Mouse (Mus musculus): ENCODE data around the gene Cyp4a31. TPM values are rescaled to one million over a fixed set of nuclear protein-coding genes. Genes with fewer than 3 reads are reported as not detected.
"Not testable (repeated sequence)": the region's sequence is repeated elsewhere in the genome, so short reads cannot be mapped to it uniquely, and the experiment has no call there.

The Cyp4a31 gene
- total and polyA plus RNA-seq, 3 experiments = not detected

GRCm38 (mm10) chr4:115575255-115575654 lies 11.8 kb downstream of the Cyp4a31 start:
- TF ChIP-seq CTCF (IDR thresholded peaks at IDR 0.05) (no peak), EP300 (IDR thresholded peaks at IDR 0.05; ENCODE audit: insufficient read depth, low read depth, low read length) (no peak), POLR2A (IDR thresholded peaks at IDR 0.05; ENCODE audit: insufficient read depth, low read depth, low read length) (no peak)
- WGBS = 68% methylated on average over 3 of the region's 3 CpGs
- Histone ChIP-seq H3K4me1 (ENCODE audit: control insufficient read depth, insufficient read depth, low read length) (no peaks in the 10 kb centered on the region; the same call in 1 of the 2 replicates), H3K36me3 (ENCODE audit: control insufficient read depth, insufficient read depth, low read length) (no peaks in the 10 kb centered on the region), H3K27ac (no peak overlapping the region), H3K79me2 (replicated peaks; ENCODE audit: control insufficient read depth, insufficient read depth, low read length) (no peaks in the 10 kb centered on the region), H3K9ac (ENCODE audit: low read depth, low read length) (no peak overlapping the region), H3K27me3 (ENCODE audit: control insufficient read depth, insufficient read depth, low read length) (no peaks in the 10 kb centered on the region), H3K4me3 (no peak overlapping the region)
- intact Hi-C loops (cut with DNase I) = loop anchor here (10.0 kb wide), 1 partner anchor 110 kb away; no protein-coding TSS in a partner anchor
- no peak for DNase-seq

- 75% methylated on average over 2 of the region's 2 CpGs for WGBS
- intact Hi-C loops (cut with DNase I) = loop anchor here (10.0 kb wide), 1 partner anchor 109 kb away; no protein-coding TSS in a partner anchor
Observed at GRCm38 (mm10) chr4:115575776-115576175, 12.3 kb downstream of the Cyp4a31 start.

GRCm38 (mm10) chr4:115583036-115583435 lies 19.6 kb downstream of the Cyp4a31 start:
- Histone ChIP-seq H3K79me2 (replicated peaks; ENCODE audit: control insufficient read depth, insufficient read depth, low read length) (no peaks in the 10 kb centered on the region), H3K27ac (no peak overlapping the region), H3K27me3 (ENCODE audit: control insufficient read depth, insufficient read depth, low read length) (no peaks in the 10 kb centered on the region), H3K4me3 (no peak overlapping the region), H3K4me1 (ENCODE audit: control insufficient read depth, insufficient read depth, low read length) (no peaks in the 10 kb centered on the region), H3K36me3 (ENCODE audit: control insufficient read depth, insufficient read depth, low read length) (no peaks in the 10 kb centered on the region), H3K9ac (ENCODE audit: low read depth, low read length) (no peak overlapping the region)
- DNase-seq = no peak
- intact Hi-C loops (cut with DNase I) = no loop called here
- no peak for TF ChIP-seq POLR2A (IDR thresholded peaks at IDR 0.05; ENCODE audit: insufficient read depth, low read depth, low read length)
- no peak for TF ChIP-seq CTCF (IDR thresholded peaks at IDR 0.05)
- no peak for TF ChIP-seq EP300 (IDR thresholded peaks at IDR 0.05; ENCODE audit: insufficient read depth, low read depth, low read length)

More at GRCm38 (mm10) chr4:115575776-115576175, 12.3 kb downstream of the Cyp4a31 start:
- DNase-seq = no peak
- TF ChIP-seq POLR2A (IDR thresholded peaks at IDR 0.05; ENCODE audit: insufficient read depth, low read depth, low read length) = no peak
- no peak for TF ChIP-seq CTCF (IDR thresholded peaks at IDR 0.05)
- no peak for TF ChIP-seq EP300 (IDR thresholded peaks at IDR 0.05; ENCODE audit: insufficient read depth, low read depth, low read length)
- Histone ChIP-seq H3K79me2 (replicated peaks; ENCODE audit: control insufficient read depth, insufficient read depth, low read length) (no peaks in the 10 kb centered on the region), H3K36me3 (ENCODE audit: control insufficient read depth, insufficient read depth, low read length) (no peaks in the 10 kb centered on the region), H3K4me3 (no peak overlapping the region), H3K27ac (no peak overlapping the region), H3K9ac (ENCODE audit: low read depth, low read length) (no peak overlapping the region), H3K4me1 (ENCODE audit: control insufficient read depth, insufficient read depth, low read length) (no peaks in the 10 kb centered on the region; the same call in 1 of the 2 replicates), H3K27me3 (ENCODE audit: control insufficient read depth, insufficient read depth, low read length) (no peaks in the 10 kb centered on the region)

GRCm38 (mm10) chr4:115596357-115596756 lies 32.9 kb downstream of the Cyp4a31 start:
- no peaks in the 10 kb centered on the region for H3K4me1 ChIP-seq (ENCODE audit: control insufficient read depth, insufficient read depth, low read length)
- TF ChIP-seq POLR2A (IDR thresholded peaks at IDR 0.05; ENCODE audit: insufficient read depth, low read depth, low read length) = no peak
- TF ChIP-seq CTCF (IDR thresholded peaks at IDR 0.05) = no peak
- no peak for TF ChIP-seq EP300 (IDR thresholded peaks at IDR 0.05; ENCODE audit: insufficient read depth, low read depth, low read length)
- intact Hi-C loops (cut with DNase I) = no loop called here
- no peak overlapping the region for H3K9ac ChIP-seq (ENCODE audit: low read depth, low read length)
- no peak for DNase-seq
- no peak overlapping the region for H3K27ac ChIP-seq
- WGBS = 82% methylated on average over 1 of the region's 1 CpGs
- no peak overlapping the region for H3K4me3 ChIP-seq
- no peaks in the 10 kb centered on the region for H3K36me3 ChIP-seq (ENCODE audit: control insufficient read depth, insufficient read depth, low read length)
- no peaks in the 10 kb centered on the region for H3K27me3 ChIP-seq (ENCODE audit: control insufficient read depth, insufficient read depth, low read length)
- H3K79me2 ChIP-seq (replicated peaks; ENCODE audit: control insufficient read depth, insufficient read depth, low read length) = no peaks in the 10 kb centered on the region

- Histone ChIP-seq H3K4me1 (ENCODE audit: control insufficient read depth, insufficient read depth, low read length) (no peaks in the 10 kb centered on the region), H3K27ac (no peak overlapping the region), H3K79me2 (replicated peaks; ENCODE audit: control insufficient read depth, insufficient read depth, low read length) (no peaks in the 10 kb centered on the region), H3K27me3 (ENCODE audit: control insufficient read depth, insufficient read depth, low read length) (no peaks in the 10 kb centered on the region), H3K9ac (ENCODE audit: low read depth, low read length) (no peak overlapping the region), H3K36me3 (ENCODE audit: control insufficient read depth, insufficient read depth, low read length) (no peaks in the 10 kb centered on the region), H3K4me3 (no peak overlapping the region)
- 62% methylated on average over 2 of the region's 2 CpGs for WGBS
- DNase-seq = no peak
- intact Hi-C loops (cut with DNase I) = no loop called here
- no peak for TF ChIP-seq EP300 (IDR thresholded peaks at IDR 0.05; ENCODE audit: insufficient read depth, low read depth, low read length)
- no peak for TF ChIP-seq POLR2A (IDR thresholded peaks at IDR 0.05; ENCODE audit: insufficient read depth, low read depth, low read length)
- no peak for TF ChIP-seq CTCF (IDR thresholded peaks at IDR 0.05)
Observed at GRCm38 (mm10) chr4:115596824-115597336, 33.4 kb downstream of the Cyp4a31 start.

GRCm38 (mm10) chr4:115600611-115601010 lies 37.2 kb downstream of the Cyp4a31 start, which contains the start of gene Cyp4a32:
Gene Cyp4a32 (plus strand): TSS chr4:115600969.
- intact Hi-C loops (cut with DNase I); H3K79me2 ChIP-seq (replicated peaks; ENCODE audit: control insufficient read depth, insufficient read depth, low read length); H3K4me1 ChIP-seq (ENCODE audit: control insufficient read depth, insufficient read depth, low read length); H3K27me3 ChIP-seq (ENCODE audit: control insufficient read depth, insufficient read depth, low read length); H3K27ac ChIP-seq; DNase-seq; H3K9ac ChIP-seq (ENCODE audit: low read depth, low read length); H3K36me3 ChIP-seq (ENCODE audit: control insufficient read depth, insufficient read depth, low read length); H3K4me3 ChIP-seq: not testable (repeated sequence)
- WGBS = 83% methylated on average over 8 of the region's 8 CpGs

Measured in heart, adult 2 months (tissue).